ENCODE assay signal across 8 mouse cellular contexts in the genomic region with DNA sequence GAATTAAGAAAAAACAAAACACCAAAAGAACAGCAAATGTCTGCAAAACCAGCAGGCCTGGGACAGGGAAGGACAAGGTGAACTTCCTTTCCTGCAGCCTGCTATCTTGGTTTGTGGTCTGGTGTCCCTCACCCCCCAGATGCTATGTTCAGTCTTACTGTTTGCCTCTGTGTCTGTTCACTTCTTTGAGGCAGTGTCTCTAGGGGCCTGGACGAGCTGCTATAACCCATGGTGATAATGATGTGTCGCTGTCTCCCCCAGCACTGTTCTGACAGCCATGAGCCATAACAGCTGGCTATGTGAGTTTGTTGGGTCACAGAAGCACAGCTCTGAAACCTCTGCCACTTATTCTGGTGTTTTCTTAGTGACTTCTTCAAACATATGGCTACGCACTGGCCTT. TPM values are rescaled to one million over a fixed set of nuclear protein-coding genes. Genes with fewer than 3 reads are reported as not detected.
DNase-seq lines count a peak whose midpoint lies in the region; ATAC-seq lines count a peak whose summit lies in the region.

No protein-coding gene starts in this region.

- DNase-seq in CD4-positive helper T cell, adult 2 months (ENCODE audit: low read depth, low spot score), result peak; percentile 75
- DNase-seq in heart, postnatal 4 days, result peak; percentile 44
- DNase-seq in liver, embryonic 13.5 days, result no peak
- no peak for DNase-seq in gastrocnemius, adult 18-20 months (ENCODE audit: low spot score)
- DNase-seq in adrenal gland, postnatal 25 days, result no peak

- H3K36me3 ChIP-seq in liver, embryonic 13.5 days, result no peaks in the 10 kb centered on the region
- no peaks in the 10 kb centered on the region for H3K36me3 ChIP-seq in stomach, embryonic 15.5 days

- peak; percentile 24 for ATAC-seq in activated CD4-positive, CD25-positive, alpha-beta regulatory T cell, adult 4 months
- ATAC-seq in liver, embryonic 13.5 days (ENCODE audit: low read depth), result no peak
- no peak for ATAC-seq in stomach, embryonic 15.5 days (ENCODE audit: insufficient read depth, low FRiP score, low read depth)
- no peak for ATAC-seq in megakaryocyte-erythroid progenitor cell, adult 5-6 weeks (replicated peaks; ENCODE audit: low FRiP score, low TSS enrichment, poor library complexity, severe bottlenecking)

- no peak overlapping the region for H3K4me3 ChIP-seq in liver, embryonic 13.5 days (replicated peaks)
- no peak overlapping the region for H3K4me3 ChIP-seq in stomach, embryonic 15.5 days (replicated peaks)

- peaks cover 21% of the 10 kb centered on the region for H3K27me3 ChIP-seq in liver, embryonic 13.5 days
- no peaks in the 10 kb centered on the region for H3K27me3 ChIP-seq in stomach, embryonic 15.5 days (replicated peaks)

- peaks cover 58% of the 10 kb centered on the region for H3K4me1 ChIP-seq in liver, embryonic 13.5 days (replicated peaks)
- H3K4me1 ChIP-seq in stomach, embryonic 15.5 days, result peaks cover 49% of the 10 kb centered on the region

- H3K27ac ChIP-seq in liver, embryonic 13.5 days, result peak overlapping the region; percentile 43
- H3K27ac ChIP-seq in stomach, embryonic 15.5 days, result peak overlapping the region; percentile 77

- H3K9ac ChIP-seq in liver, embryonic 13.5 days, result no peak overlapping the region
- no peak overlapping the region for H3K9ac ChIP-seq in stomach, embryonic 15.5 days

- H3K9me3 ChIP-seq in liver, embryonic 13.5 days (replicated peaks), result no peaks in the 10 kb centered on the region
- no peaks in the 10 kb centered on the region for H3K9me3 ChIP-seq in stomach, embryonic 15.5 days

- no peak overlapping the region for H3K4me2 ChIP-seq in liver, embryonic 13.5 days
- 0 out of 2 replicates have a peak overlapping the region, but pooled peaks have one; percentile 17 for H3K4me2 ChIP-seq in stomach, embryonic 15.5 days

- 33% methylated on average over 3 of the region's 3 CpGs for WGBS in liver, embryonic 13.5 days (ENCODE audit: insufficient replicate concordance)
- WGBS in stomach, embryonic 15.5 days, result 43% methylated on average over 3 of the region's 3 CpGs

RNA-seq across cellular contexts. Expression of a gene that starts 23.2 kb away (rescaled TPM):
- 10 to 100 TPM; 17.5 to 31.2 TPM for polyA plus RNA-seq in activated CD4-positive, CD25-positive, alpha-beta regulatory T cell, adult 4 months (2017; shearing (Covaris generic))
- total RNA-seq in heart, postnatal 4 days (2021), result 10 to 100 TPM; 31.4 to 36.9 TPM
- 2.7 and 2.8 TPM in 2 replicates for polyA plus RNA-seq in liver, embryonic 13.5 days (2015; fragmentation: Nextera tagmentation; extraction: Ambion mirVana)
- polyA plus RNA-seq in stomach, embryonic 15.5 days (2015; fragmentation: Nextera tagmentation; extraction: Ambion mirVana), result 45.6 and 45.8 TPM in 2 replicates
- 2.0 and 3.0 TPM in 2 replicates for total RNA-seq in megakaryocyte-erythroid progenitor cell, adult 5-6 weeks (2014; fragmentation: Nextera tagmentation)
- total RNA-seq in megakaryocyte-erythroid progenitor cell, adult 5-6 weeks (2017), result 2.0 and 4.4 TPM in 2 replicates
- total RNA-seq in gastrocnemius, adult 18-20 months (2021), result 100 to 1,000 TPM in 1 of 2 experiments, 1 to 10 TPM in 1; 8.1 to 202 TPM
- total RNA-seq in adrenal gland, postnatal 25 days (2021), result 35.7 and 57.7 TPM in 2 replicates

RNA-seq across cellular contexts. Expression of a gene that starts 27.8 kb away (rescaled TPM):
- 10 to 100 TPM; 49.6 to 50.2 TPM for polyA plus RNA-seq in activated CD4-positive, CD25-positive, alpha-beta regulatory T cell, adult 4 months (2017; shearing (Covaris generic))
- 10 to 100 TPM; 20.2 to 22.0 TPM for total RNA-seq in heart, postnatal 4 days (2021)
- polyA plus RNA-seq in liver, embryonic 13.5 days (2015; fragmentation: Nextera tagmentation; extraction: Ambion mirVana), result 21.6 and 23.0 TPM in 2 replicates
- 42.4 and 47.0 TPM in 2 replicates for polyA plus RNA-seq in stomach, embryonic 15.5 days (2015; fragmentation: Nextera tagmentation; extraction: Ambion mirVana)
- 30.8 and 36.1 TPM in 2 replicates for total RNA-seq in megakaryocyte-erythroid progenitor cell, adult 5-6 weeks (2014; fragmentation: Nextera tagmentation)
- 34.3 and 34.7 TPM in 2 replicates for total RNA-seq in megakaryocyte-erythroid progenitor cell, adult 5-6 weeks (2017)
- total RNA-seq in gastrocnemius, adult 18-20 months (2021), result 10 to 100 TPM; 14.2 to 15.3 TPM
- total RNA-seq in adrenal gland, postnatal 25 days (2021), result 28.8 and 33.8 TPM in 2 replicates

RNA-seq across cellular contexts. Expression of a gene that starts 28.1 kb away (rescaled TPM):
- 100 to 1,000 TPM in 1 of 2 experiments, 10 to 100 TPM in 1; 89.7 to 110 TPM for polyA plus RNA-seq in activated CD4-positive, CD25-positive, alpha-beta regulatory T cell, adult 4 months (2017; shearing (Covaris generic))
- total RNA-seq in heart, postnatal 4 days (2021), result 10 to 100 TPM; 70.5 to 73.5 TPM
- polyA plus RNA-seq in liver, embryonic 13.5 days (2015; fragmentation: Nextera tagmentation; extraction: Ambion mirVana), result 46.4 and 52.7 TPM in 2 replicates
- polyA plus RNA-seq in stomach, embryonic 15.5 days (2015; fragmentation: Nextera tagmentation; extraction: Ambion mirVana), result 98.8 and 107 TPM in 2 replicates
- total RNA-seq in megakaryocyte-erythroid progenitor cell, adult 5-6 weeks (2014; fragmentation: Nextera tagmentation), result 59.5 and 72.3 TPM in 2 replicates
- 42.1 and 43.2 TPM in 2 replicates for total RNA-seq in megakaryocyte-erythroid progenitor cell, adult 5-6 weeks (2017)
- total RNA-seq in gastrocnemius, adult 18-20 months (2021), result 10 to 100 TPM; 43.7 to 43.9 TPM
- 64.1 and 67.8 TPM in 2 replicates for total RNA-seq in adrenal gland, postnatal 25 days (2021)

Comparison
In these comparisons a context has a peak if more than half of its experiments do, and no peak if none do; other contexts are left out.
1. DNase-seq: peak in CD4-positive helper T cell, adult 2 months (single experiment) and heart, postnatal 4 days (single experiment); none in liver, embryonic 13.5 days (single experiment), gastrocnemius, adult 18-20 months (single experiment) and adrenal gland, postnatal 25 days (single experiment).